ENCODE assay signal across 21 mouse cellular contexts in genomic region chr1:156993105-156993504, GRCm38 (mm10). TPM values are rescaled to one million over a fixed set of nuclear protein-coding genes. Genes with fewer than 3 reads are reported as not detected.
DNase-seq lines count a peak whose midpoint lies in the region; ATAC-seq and TF ChIP-seq lines count a peak whose summit lies in the region.
"Had no signal": no experiment of that assay in that cellular context is flagged by ENCODE, and none has a peak within 500 bp of the region (broad histone marks: within the 10 kb centered on the region; RNA-seq: fewer than 3 reads in every experiment).

No protein-coding gene starts in this region.

- H3K4me1 ChIP-seq in forebrain, embryonic 13.5 days = peaks cover 53% of the 10 kb centered on the region
- H3K4me1 ChIP-seq in forebrain, embryonic 10.5 days = peaks cover 56% of the 10 kb centered on the region
- peaks cover 35% of the 10 kb centered on the region for H3K4me1 ChIP-seq in spleen, adult 2 months (ENCODE audit: control insufficient read depth, insufficient read depth, insufficient read length)
- H3K4me1 ChIP-seq in forebrain, embryonic 15.5 days = peaks cover 59% of the 10 kb centered on the region

- H3K27me3 ChIP-seq in forebrain, embryonic 13.5 days = no peaks in the 10 kb centered on the region
- H3K27me3 ChIP-seq in forebrain, embryonic 10.5 days (ENCODE audit: poor library complexity, severe bottlenecking) = no peaks in the 10 kb centered on the region
- no peaks in the 10 kb centered on the region for H3K27me3 ChIP-seq in spleen, adult 2 months (ENCODE audit: control insufficient read depth, insufficient read depth, low read length)
- H3K27me3 ChIP-seq in forebrain, embryonic 15.5 days = no peaks in the 10 kb centered on the region
- H3K27me3 ChIP-seq: embryonic facial prominence, embryonic 13.5 days; hindbrain, embryonic 12.5 days; Patski had no signal

- WGBS in forebrain, embryonic 13.5 days = 78% methylated on average over 3 of the region's 3 CpGs
- 81% methylated on average over 3 of the region's 3 CpGs for WGBS in forebrain, embryonic 10.5 days
- 58% methylated on average over 3 of the region's 3 CpGs for WGBS in spleen, adult 2 months
- WGBS in forebrain, embryonic 15.5 days = 76% methylated on average over 3 of the region's 3 CpGs

- H3K9ac ChIP-seq in forebrain, embryonic 13.5 days = no peak overlapping the region
- H3K9ac ChIP-seq in forebrain, embryonic 15.5 days (replicated peaks) = no peak overlapping the region
- H3K9ac ChIP-seq: embryonic facial prominence, embryonic 13.5 days; hindbrain, embryonic 12.5 days had no signal

- DNase-seq in forebrain, embryonic 10.5 days (ENCODE audit: extremely low spot score, low spot score) = no peak
- no peak for DNase-seq in spleen, adult 2 months (ENCODE audit: low read depth in 1 of 2, low spot score in 2 of 2)
- DNase-seq in spleen, postnatal 36 days (ENCODE audit: low spot score in 2 of 2) = no peak
- no peak for DNase-seq in right cerebral cortex, postnatal 10 days (ENCODE audit: low spot score in 2 of 2)
- no peak for DNase-seq in left cerebral cortex, postnatal 14 days (ENCODE audit: low spot score in 2 of 2)
- DNase-seq: adrenal gland, postnatal 14 days; cerebellum, adult 18-20 months; cerebellum, adult 9-11 months; cerebellum, postnatal 36 days; gastrocnemius, postnatal 10 days; heart, adult 18-20 months; heart, postnatal 10 days; heart, postnatal 4 days had no signal

- no peak for TF ChIP-seq POLR2A in spleen, adult 2 months (IDR thresholded peaks at IDR 0.05; ENCODE audit: low read depth, low read length)

- no peak for ATAC-seq in forebrain, embryonic 13.5 days
- ATAC-seq in forebrain, embryonic 15.5 days (replicated peaks) = no peak
- ATAC-seq: activated CD4-positive, CD25-positive, alpha-beta regulatory T cell, adult 4 months; hindbrain, embryonic 16.5 days; Patski had no signal

- H3K27ac ChIP-seq in forebrain, embryonic 13.5 days = peak overlapping the region; percentile 70
- no peak overlapping the region for H3K27ac ChIP-seq in forebrain, embryonic 10.5 days
- H3K27ac ChIP-seq in spleen, adult 2 months (ENCODE audit: insufficient read depth, low read length) = peak overlapping the region; percentile 50; the same call in 1 of the 2 replicates
- H3K27ac ChIP-seq in forebrain, embryonic 15.5 days (replicated peaks) = peak overlapping the region; percentile 76
- H3K27ac ChIP-seq: embryonic facial prominence, embryonic 13.5 days; hindbrain, embryonic 12.5 days had no signal

- H3K4me3 ChIP-seq in forebrain, embryonic 13.5 days = no peak overlapping the region
- H3K4me3 ChIP-seq in forebrain, embryonic 10.5 days = no peak overlapping the region
- no peak overlapping the region for H3K4me3 ChIP-seq in spleen, adult 2 months (ENCODE audit: extremely low read depth, insufficient read depth, insufficient read length)
- H3K4me3 ChIP-seq in forebrain, embryonic 15.5 days = no peak overlapping the region
- H3K4me3 ChIP-seq: embryonic facial prominence, embryonic 13.5 days; heart, embryonic 10.5 days; hindbrain, embryonic 12.5 days had no signal

- H3K36me3 ChIP-seq in forebrain, embryonic 13.5 days (ENCODE audit: poor library complexity, severe bottlenecking) = no peaks in the 10 kb centered on the region
- no peaks in the 10 kb centered on the region for H3K36me3 ChIP-seq in forebrain, embryonic 10.5 days (replicated peaks)
- no peaks in the 10 kb centered on the region for H3K36me3 ChIP-seq in spleen, adult 2 months (ENCODE audit: control insufficient read depth, insufficient read depth, low read length)
- no peaks in the 10 kb centered on the region for H3K36me3 ChIP-seq in forebrain, embryonic 15.5 days
- H3K36me3 ChIP-seq: embryonic facial prominence, embryonic 13.5 days; heart, embryonic 10.5 days; hindbrain, embryonic 12.5 days had no signal

- no peak for TF ChIP-seq CTCF in spleen, adult 2 months (IDR thresholded peaks at IDR 0.05; ENCODE audit: extremely low read depth, insufficient read depth, insufficient read length, insufficient replicate concordance)

- no peaks in the 10 kb centered on the region for H3K9me3 ChIP-seq in forebrain, embryonic 13.5 days (replicated peaks)
- no peaks in the 10 kb centered on the region for H3K9me3 ChIP-seq in forebrain, embryonic 10.5 days
- H3K9me3 ChIP-seq in forebrain, embryonic 15.5 days = no peaks in the 10 kb centered on the region
- H3K9me3 ChIP-seq: embryonic facial prominence, embryonic 13.5 days; heart, embryonic 10.5 days; hindbrain, embryonic 12.5 days had no signal

- H3K4me2 ChIP-seq in forebrain, embryonic 13.5 days = no peak overlapping the region
- no peak overlapping the region for H3K4me2 ChIP-seq in forebrain, embryonic 15.5 days (replicated peaks)
- H3K4me2 ChIP-seq: embryonic facial prominence, embryonic 13.5 days; hindbrain, embryonic 12.5 days had no signal

- intact Hi-C loops in left cerebral cortex, postnatal 14 days (cut with DNase I) = no loop called here

RNA-seq across cellular contexts. Expression of gene Ralgps2, which starts 53.7 kb away (rescaled TPM):
- polyA plus RNA-seq in forebrain, embryonic 13.5 days (2015; fragmentation: Nextera tagmentation; extraction: Ambion mirVana) = 123 and 133 TPM in 2 replicates
- polyA plus RNA-seq in forebrain, embryonic 10.5 days (2016; fragmentation: Nextera tagmentation; extraction: Ambion mirVana) = 84.4 and 86.5 TPM in 2 replicates
- 29.1 and 36.5 TPM in 2 replicates for polyA plus RNA-seq in spleen, adult 2 months (2012; rRNA removed)
- 136 and 139 TPM in 2 replicates for polyA plus RNA-seq in forebrain, embryonic 15.5 days (2015; fragmentation: Nextera tagmentation; extraction: Ambion mirVana)
- total RNA-seq in left cerebral cortex, postnatal 14 days (2021) = 10 to 100 TPM; 43.3 to 54.7 TPM
